Mouse (Mus musculus) testis, adult 10 weeks (tissue): ENCODE data around the gene Gm14459. TPM values are rescaled to one million over a fixed set of nuclear protein-coding genes. Genes with fewer than 3 reads are reported as not detected.

Source experiments
- polyA plus RNA-seq: library from polyadenylated mRNA; stranded (reverse); fragments of 350-450 nt; fragmentation: Illumina TruSeq; extraction: RNeasy Lipid Tissue Mini Kit (QIAGEN cat#74804); gene quantifications from one replicate; pipeline ENCODE4 v1.2.3, GENCODE M21; 2014; ENCODE audit warnings: low read depth, low replicate concordance

The Gm14459 gene
- 3.1 TPM for polyA plus RNA-seq

DNA sequence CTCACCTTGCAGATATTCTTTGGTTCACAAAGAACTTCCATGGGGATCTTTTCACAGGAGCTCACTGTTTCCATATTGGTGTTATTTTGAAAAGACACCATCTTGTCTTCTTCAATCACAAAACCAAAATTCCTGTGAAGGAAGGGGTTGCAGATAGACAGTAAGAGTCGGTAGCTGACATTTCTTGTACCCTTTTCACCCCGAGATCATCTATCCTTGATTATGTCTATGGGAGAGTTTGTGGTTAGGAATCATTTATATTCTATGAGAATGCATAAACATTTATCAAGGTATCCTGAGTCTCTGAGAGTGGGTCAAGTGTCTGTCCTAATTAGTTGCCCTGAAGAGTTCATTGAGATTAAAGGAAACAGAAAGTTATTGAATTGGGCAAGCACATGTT lies at the start of gene Gm14459:
Gene Gm14459 (minus strand): TSS at position 101 of the 400 bp plus-strand sequence.

DNA sequence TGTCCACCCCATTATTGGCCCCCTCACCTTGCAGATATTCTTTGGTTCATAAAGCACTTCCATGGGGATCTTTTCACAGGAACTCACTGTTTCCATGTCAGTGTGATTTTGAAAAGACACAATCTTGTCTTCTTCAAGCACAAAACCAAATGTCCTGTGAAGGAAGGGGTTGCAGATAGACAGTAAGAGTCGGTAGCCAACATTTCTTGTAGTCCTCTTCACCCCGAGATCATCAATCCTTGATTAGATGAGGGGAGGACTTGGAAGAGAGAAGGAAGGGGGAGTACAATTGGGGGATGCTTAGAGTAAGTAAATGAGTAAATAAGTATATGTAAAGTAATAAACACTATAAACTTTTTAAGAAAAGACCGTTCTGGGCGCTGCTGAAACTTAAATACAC lies 23.4 kb upstream of the Gm14459 start, which contains the start of gene Ssxb6:
Gene Ssxb6 (minus strand): TSS at position 101 of the 400 bp plus-strand sequence.

Other genes with a start within 250 kb of the Gm14459 start
- gene Ssxb10, start 197.5 kb downstream of the Gm14459 start, polyA plus RNA-seq = 1.8 TPM
- not detected for gene Ssxb9, start 158.0 kb downstream of the Gm14459 start, polyA plus RNA-seq
- 20.1 TPM for gene Ssxb1, start 111.6 kb downstream of the Gm14459 start, polyA plus RNA-seq
- 20.5 TPM for gene Ssxb2, start 63.2 kb downstream of the Gm14459 start, polyA plus RNA-seq
- 12.6 TPM for gene Ssxb6, start 23.3 kb upstream of the Gm14459 start, polyA plus RNA-seq
- 8.5 TPM for gene Ssxb3, start 66.9 kb upstream of the Gm14459 start, polyA plus RNA-seq
- gene Ssxb8, start 165.9 kb upstream of the Gm14459 start, polyA plus RNA-seq = 7.4 TPM
- 4.6 TPM for gene Ssx9, start 223.5 kb upstream of the Gm14459 start, polyA plus RNA-seq